ENCODE assay signal across 9 mouse cellular contexts in genomic region chr11:95223473-95223872, GRCm38 (mm10). TPM values are rescaled to one million over a fixed set of nuclear protein-coding genes. Genes with fewer than 3 reads are reported as not detected.
A peak's percentile ranks its signal among the peaks of the same experiment; 100 is the strongest.
DNase-seq lines count a peak whose midpoint lies in the region; ATAC-seq lines count a peak whose summit lies in the region.
"Had no signal": no experiment of that assay in that cellular context is flagged by ENCODE, and none has a peak within 500 bp of the region (broad histone marks: within the 10 kb centered on the region; RNA-seq: fewer than 3 reads in every experiment).

No protein-coding gene starts in this region.

- peak; percentile 42 for DNase-seq in gastrocnemius, postnatal 14 days
- DNase-seq in gastrocnemius, adult 8-10 months (ENCODE audit: low spot score in 2 of 2) = no peak
- DNase-seq in cerebellum, postnatal 36 days = peak; percentile 15 to 30
- DNase-seq in kidney, postnatal 14 days = peak; percentile 66
- DNase-seq in lung, postnatal 36 days = peak; percentile 59
- no peak for DNase-seq in layer of hippocampus, adult 18-20 months (ENCODE audit: low spot score in 2 of 2)

- H3K36me3 ChIP-seq in heart, embryonic 16.5 days (ENCODE audit: control insufficient read depth, insufficient read depth) = no peaks in the 10 kb centered on the region
- H3K36me3 ChIP-seq: G1E had no signal

- peak overlapping the region; percentile 42 for H3K4me3 ChIP-seq in heart, embryonic 16.5 days (ENCODE audit: low read length)

- no peaks in the 10 kb centered on the region for H3K9me3 ChIP-seq in heart, embryonic 16.5 days (replicated peaks; ENCODE audit: control insufficient read depth, low read length)
- H3K9me3 ChIP-seq: G1E had no signal

- peak overlapping the region; percentile 47; the same call in 1 of the 2 replicates for H3K9ac ChIP-seq in heart, embryonic 16.5 days (ENCODE audit: low read length)

- no peak overlapping the region for H3K27ac ChIP-seq in heart, embryonic 16.5 days (ENCODE audit: low read length)

- WGBS in heart, embryonic 16.5 days = under 1% methylated on average over 31 of the region's 31 CpGs

- peaks cover 7% of the 10 kb centered on the region for H3K4me1 ChIP-seq in heart, embryonic 16.5 days (ENCODE audit: control insufficient read depth, insufficient read depth, low read length)

- peak; percentile 63; the same call in 1 of the 2 replicates for ATAC-seq in heart, embryonic 16.5 days (replicated peaks; ENCODE audit: extremely low read depth, insufficient read depth, low FRiP score)
- no peak for ATAC-seq in erythroblast, adult 5-6 weeks (replicated peaks; ENCODE audit: low FRiP score, poor library complexity, severe bottlenecking)

- H3K27me3 ChIP-seq in heart, embryonic 16.5 days (ENCODE audit: control insufficient read depth, insufficient read depth, low read length) = peaks cover 44% of the 10 kb centered on the region

- intact Hi-C loops in gastrocnemius, postnatal 14 days (cut with DNase I; ENCODE audit: low total_unique reads) = no loop called here

- peak overlapping the region; percentile 67 for H3K4me2 ChIP-seq in heart, embryonic 16.5 days (ENCODE audit: low read depth, low read length)

RNA-seq across cellular contexts. Expression of gene Tac4, which starts 37.9 kb away (rescaled TPM):
- not detected for total RNA-seq in gastrocnemius, postnatal 14 days (2021)
- not detected for total RNA-seq in gastrocnemius, adult 8-10 months (2022)
- 0.11 TPM in 1 of 2 replicates, not detected in the other for polyA plus RNA-seq in heart, embryonic 16.5 days (2015; fragmentation: Nextera tagmentation; extraction: Ambion mirVana)
- total RNA-seq in erythroblast, adult 5-6 weeks (2015; ENCODE audit: low replicate concordance) = not detected in 2 replicates
- total RNA-seq in erythroblast, adult 5-6 weeks (2017; ENCODE audit: low replicate concordance) = 0.84 TPM in 1 of 2 replicates, not detected in the other
- not detected for total RNA-seq in layer of hippocampus, adult 18-20 months (2021)
- polyA plus RNA-seq: G1E had no signal

Comparison
In these comparisons a context has a peak if more than half of its experiments do, and no peak if none do; other contexts are left out.
1. DNase-seq: peak in gastrocnemius, postnatal 14 days (single experiment), cerebellum, postnatal 36 days (2 of 2), kidney, postnatal 14 days (single experiment) and lung, postnatal 36 days (single experiment); none in gastrocnemius, adult 8-10 months (0 of 2) and layer of hippocampus, adult 18-20 months (0 of 2).